Mouse (Mus musculus): ENCODE results near the gene Lrrc15. TPM values are rescaled to one million over a fixed set of nuclear protein-coding genes. Genes with fewer than 3 reads are reported as not detected.

Gene Lrrc15
- polyA plus RNA-seq, 1 experiment from 2014 or later: 0.35 TPM

GRCm38 (mm10) chr16:30299711-30300277 lies 16.7 kb upstream of the Lrrc15 start:
- Histone ChIP-seq H3K27ac (no peak overlapping the region), H3K36me3 (replicated peaks) (no peaks in the 10 kb centered on the region), H3K9me3 (no peaks in the 10 kb centered on the region), H3K4me3 (no peak overlapping the region), H3K27me3 (ENCODE audit: poor library complexity, severe bottlenecking) (peaks cover 14% of the 10 kb centered on the region), H3K4me1 (no peaks in the 10 kb centered on the region)
- WGBS: 69% methylated on average over 10 of the region's 10 CpGs
- no peak for DNase-seq (ENCODE audit: extremely low spot score, low spot score)

- Histone ChIP-seq H3K27ac (no peak overlapping the region), H3K4me3 (no peak overlapping the region), H3K36me3 (replicated peaks) (no peaks in the 10 kb centered on the region), H3K9me3 (no peaks in the 10 kb centered on the region), H3K4me1 (no peaks in the 10 kb centered on the region), H3K27me3 (ENCODE audit: poor library complexity, severe bottlenecking) (no peaks in the 10 kb centered on the region)
- DNase-seq (ENCODE audit: extremely low spot score, low spot score): no peak
- 89% methylated on average over 7 of the region's 7 CpGs for WGBS
These were observed 14.4 kb upstream of the Lrrc15 start for GRCm38 (mm10) chr16:30297450-30297849.

- Histone ChIP-seq H3K27ac (no peak overlapping the region), H3K9me3 (no peaks in the 10 kb centered on the region), H3K4me1 (no peaks in the 10 kb centered on the region), H3K4me3 (no peak overlapping the region), H3K36me3 (replicated peaks) (no peaks in the 10 kb centered on the region), H3K27me3 (ENCODE audit: poor library complexity, severe bottlenecking) (no peaks in the 10 kb centered on the region)
- DNase-seq (ENCODE audit: extremely low spot score, low spot score): no peak
- WGBS: 90% methylated on average over 11 of the region's 11 CpGs
These were observed 13.7 kb upstream of the Lrrc15 start for GRCm38 (mm10) chr16:30296601-30297275.

- Histone ChIP-seq H3K4me1 (peaks cover 6% of the 10 kb centered on the region), H3K36me3 (replicated peaks) (no peaks in the 10 kb centered on the region), H3K9me3 (no peaks in the 10 kb centered on the region), H3K27me3 (ENCODE audit: poor library complexity, severe bottlenecking) (no peaks in the 10 kb centered on the region), H3K27ac (no peak overlapping the region), H3K4me3 (no peak overlapping the region)
- 88% methylated on average over 7 of the region's 7 CpGs for WGBS
- DNase-seq (ENCODE audit: extremely low spot score, low spot score): no peak
These were observed 12.1 kb upstream of the Lrrc15 start for GRCm38 (mm10) chr16:30295106-30295505.

GRCm38 (mm10) chr16:30290436-30290835 lies 7.4 kb upstream of the Lrrc15 start:
- DNase-seq (ENCODE audit: extremely low spot score, low spot score): no peak
- 84% methylated on average over 6 of the region's 6 CpGs for WGBS
- no peak overlapping the region for H3K4me3 ChIP-seq
- H3K9me3 ChIP-seq: no peaks in the 10 kb centered on the region
- peaks cover 13% of the 10 kb centered on the region for H3K4me1 ChIP-seq
- no peaks in the 10 kb centered on the region for H3K36me3 ChIP-seq (replicated peaks)
- H3K27ac ChIP-seq: no peak overlapping the region
- H3K27me3 ChIP-seq (ENCODE audit: poor library complexity, severe bottlenecking): peaks cover 31% of the 10 kb centered on the region

GRCm38 (mm10) chr16:30285701-30286100 lies 2.6 kb upstream of the Lrrc15 start:
- peaks cover 78% of the 10 kb centered on the region for H3K27me3 ChIP-seq (ENCODE audit: poor library complexity, severe bottlenecking)
- H3K27ac ChIP-seq: no peak overlapping the region; the same call in 1 of the 2 replicates
- H3K9me3 ChIP-seq: no peaks in the 10 kb centered on the region
- H3K4me3 ChIP-seq: no peak overlapping the region
- no peaks in the 10 kb centered on the region for H3K36me3 ChIP-seq (replicated peaks)
- DNase-seq (ENCODE audit: extremely low spot score, low spot score): no peak
- WGBS: 54% methylated on average over 4 of the region's 4 CpGs
- H3K4me1 ChIP-seq: peaks cover 49% of the 10 kb centered on the region

- H3K27ac ChIP-seq: no peak overlapping the region
- DNase-seq (ENCODE audit: extremely low spot score, low spot score): peak; percentile 82
- WGBS: 3% methylated on average over 15 of the region's 15 CpGs
- H3K36me3 ChIP-seq (replicated peaks): no peaks in the 10 kb centered on the region
- no peaks in the 10 kb centered on the region for H3K9me3 ChIP-seq
- H3K4me3 ChIP-seq: peak overlapping the region; percentile 39
- peaks cover 50% of the 10 kb centered on the region for H3K4me1 ChIP-seq
- peaks cover 92% of the 10 kb centered on the region for H3K27me3 ChIP-seq (ENCODE audit: poor library complexity, severe bottlenecking)
These were observed 784 bp upstream of the Lrrc15 start for GRCm38 (mm10) chr16:30283743-30284337.

GRCm38 (mm10) chr16:30280676-30281297 lies 2.3 kb downstream of the Lrrc15 start:
- H3K4me3 ChIP-seq: no peak overlapping the region
- H3K27me3 ChIP-seq (ENCODE audit: poor library complexity, severe bottlenecking): peaks cover 64% of the 10 kb centered on the region
- WGBS: 5% methylated on average over 4 of the region's 4 CpGs
- H3K4me1 ChIP-seq: peaks cover 53% of the 10 kb centered on the region
- no peaks in the 10 kb centered on the region for H3K36me3 ChIP-seq (replicated peaks)
- H3K9me3 ChIP-seq: no peaks in the 10 kb centered on the region
- H3K27ac ChIP-seq: 0 out of 2 replicates have a peak overlapping the region, but pooled peaks have one; percentile 2
- no peak for DNase-seq (ENCODE audit: extremely low spot score, low spot score)

GRCm38 (mm10) chr16:30278406-30278805 lies 4.7 kb downstream of the Lrrc15 start:
- Histone ChIP-seq H3K27me3 (ENCODE audit: poor library complexity, severe bottlenecking) (peaks cover 41% of the 10 kb centered on the region), H3K27ac (no peak overlapping the region), H3K36me3 (replicated peaks) (no peaks in the 10 kb centered on the region), H3K9me3 (no peaks in the 10 kb centered on the region), H3K4me1 (peaks cover 39% of the 10 kb centered on the region), H3K4me3 (no peak overlapping the region)
- no peak for DNase-seq (ENCODE audit: extremely low spot score, low spot score)
- WGBS: 85% methylated on average over 11 of the region's 11 CpGs

GRCm38 (mm10) chr16:30275558-30276340 lies 7.3 kb downstream of the Lrrc15 start:
- H3K9me3 ChIP-seq: no peaks in the 10 kb centered on the region
- H3K4me1 ChIP-seq: peaks cover 38% of the 10 kb centered on the region
- no peak for DNase-seq (ENCODE audit: extremely low spot score, low spot score)
- H3K4me3 ChIP-seq: no peak overlapping the region
- H3K27me3 ChIP-seq (ENCODE audit: poor library complexity, severe bottlenecking): peaks cover 14% of the 10 kb centered on the region
- no peaks in the 10 kb centered on the region for H3K36me3 ChIP-seq (replicated peaks)
- 88% methylated on average over 15 of the region's 15 CpGs for WGBS
- H3K27ac ChIP-seq: no peak overlapping the region

- H3K4me1 ChIP-seq: peaks cover 26% of the 10 kb centered on the region
- H3K4me3 ChIP-seq: no peak overlapping the region
- no peaks in the 10 kb centered on the region for H3K36me3 ChIP-seq (replicated peaks)
- WGBS: 91% methylated on average over 8 of the region's 8 CpGs
- H3K27me3 ChIP-seq (ENCODE audit: poor library complexity, severe bottlenecking): no peaks in the 10 kb centered on the region
- H3K9me3 ChIP-seq: no peaks in the 10 kb centered on the region
- no peak overlapping the region for H3K27ac ChIP-seq
- no peak for DNase-seq (ENCODE audit: extremely low spot score, low spot score)
These were observed 10.0 kb downstream of the Lrrc15 start for GRCm38 (mm10) chr16:30273065-30273464.

GRCm38 (mm10) chr16:30271941-30272595 lies 11.0 kb downstream of the Lrrc15 start:
- H3K4me1 ChIP-seq: peaks cover 25% of the 10 kb centered on the region
- H3K9me3 ChIP-seq: no peaks in the 10 kb centered on the region
- no peaks in the 10 kb centered on the region for H3K36me3 ChIP-seq (replicated peaks)
- peak overlapping the region; percentile 70; the same call in 1 of the 2 replicates for H3K27ac ChIP-seq
- 75% methylated on average over 6 of the region's 6 CpGs for WGBS
- H3K27me3 ChIP-seq (ENCODE audit: poor library complexity, severe bottlenecking): no peaks in the 10 kb centered on the region
- H3K4me3 ChIP-seq: no peak overlapping the region
- DNase-seq (ENCODE audit: extremely low spot score, low spot score): no peak
